Mouse (Mus musculus) embryonic facial prominence, embryonic 11.5 days (tissue): ENCODE measurements around the gene 4930469K13Rik. TPM values are rescaled to one million over a fixed set of nuclear protein-coding genes. Genes with fewer than 3 reads are reported as not detected.

Source experiments
- ATAC-seq: fragments of 200-750 bp; cut with Nextera tagmentation; replicated peaks from 2 replicates; pipeline ENCODE4 v1.8.0; 2017; ENCODE audit warnings: low read depth; ENCODE audit not compliant: insufficient number of reproducible peaks, low FRiP score, low TSS enrichment
- DNase-seq: peaks from one replicate; pipeline ENCODE4 v3.0.0-alpha.2; 2015; ENCODE audit warnings: low spot score
- H3K27ac ChIP-seq: fragments of 300-500 bp; sonication (generic); replicated peaks from 2 replicates; pipeline ENCODE4 v1.5.1; 2014; ENCODE audit warnings: mild to moderate bottlenecking, low read depth, low read length, control low read depth
- H3K27me3 ChIP-seq: fragments of 300-500 bp; sonication (generic); 2 replicates; pipeline ENCODE4 v1.6.1; 2014; ENCODE audit warnings: mild to moderate bottlenecking, low read length, moderate library complexity, mixed read lengths; ENCODE audit not compliant: control insufficient read depth, insufficient read depth
- H3K36me3 ChIP-seq: fragments of 300-500 bp; sonication (generic); replicated peaks from 2 replicates; pipeline ENCODE4 v1.6.1; 2014; ENCODE audit warnings: low read depth, mild to moderate bottlenecking, low read length, moderate library complexity, mixed read lengths; ENCODE audit not compliant: control insufficient read depth, insufficient read depth
- H3K4me1 ChIP-seq: fragments of 300-500 bp; sonication (generic); 2 replicates; pipeline ENCODE4 v1.6.1; 2014; ENCODE audit warnings: low read length, mixed read lengths; ENCODE audit not compliant: control insufficient read depth, insufficient read depth
- H3K4me2 ChIP-seq: fragments of 300-500 bp; sonication (generic); 2 replicates; pipeline ENCODE4 v1.6.1; 2014; ENCODE audit warnings: low read depth, mild to moderate bottlenecking, control low read depth, low read length, moderate library complexity
- H3K4me3 ChIP-seq: fragments of 300-500 bp; sonication (generic); 2 replicates; pipeline ENCODE4 v1.5.1; 2014; ENCODE audit warnings: low read depth, low read length, control low read depth
- H3K9ac ChIP-seq: fragments of 300-500 bp; sonication (generic); replicated peaks from 2 replicates; pipeline ENCODE4 v1.6.1; 2014; ENCODE audit warnings: mild to moderate bottlenecking, control low read depth, low read length
- H3K9me3 ChIP-seq: fragments of 300-500 bp; sonication (generic); replicated peaks from 2 replicates; pipeline ENCODE4 v1.6.1; 2016; ENCODE audit warnings: mild to moderate bottlenecking, low read length, inconsistent platforms, mixed read lengths; ENCODE audit not compliant: control insufficient read depth
- WGBS: fragments of 180-500 bp; shearing (Covaris S2); extraction: QIAGEN DNeasy Blood & Tissue Kit; methylation state at CpG from one replicate; pipeline ENCODE4 v1.1.7; 2014; 5-methylcytosine and 5-hydroxymethylcytosine counted together
- polyA plus RNA-seq: library from polyadenylated mRNA; unstranded; fragments of >200 nt; fragmentation: Nextera tagmentation; extraction: Ambion mirVana; gene quantifications from 2 replicates; pipeline ENCODE4 v1.2.1, GENCODE M21; 2014

4930469K13Rik gene
- polyA plus RNA-seq, 1 experiment from 2014 or later, result not detected

GRCm38 (mm10) chr11:34123147-34123546 lies 24.8 kb upstream of the 4930469K13Rik start:
- WGBS, result 6% methylated on average over 2 of the region's 2 CpGs
- Histone ChIP-seq H3K36me3 (no peaks in the 10 kb centered on the region), H3K9me3 (no peaks in the 10 kb centered on the region), H3K27me3 (no peaks in the 10 kb centered on the region), H3K9ac (no peak overlapping the region), H3K27ac (no peak overlapping the region), H3K4me3 (no peak overlapping the region), H3K4me1 (no peaks in the 10 kb centered on the region), H3K4me2 (no peak overlapping the region)
- ATAC-seq, result no peak
- DNase-seq, result peak; percentile 75

GRCm38 (mm10) chr11:34118319-34118718 lies 20.0 kb upstream of the 4930469K13Rik start:
- H3K4me1 ChIP-seq, result no peaks in the 10 kb centered on the region
- WGBS, result 71% methylated on average over 3 of the region's 3 CpGs
- H3K36me3 ChIP-seq, result no peaks in the 10 kb centered on the region
- no peak overlapping the region for H3K4me2 ChIP-seq
- DNase-seq, result no peak
- no peak overlapping the region for H3K9ac ChIP-seq
- no peak overlapping the region for H3K27ac ChIP-seq
- no peaks in the 10 kb centered on the region for H3K27me3 ChIP-seq
- H3K4me3 ChIP-seq, result no peak overlapping the region
- no peak for ATAC-seq
- no peaks in the 10 kb centered on the region for H3K9me3 ChIP-seq

- no peaks in the 10 kb centered on the region for H3K9me3 ChIP-seq
- H3K4me2 ChIP-seq, result no peak overlapping the region
- ATAC-seq (no peak), DNase-seq (no peak)
- 91% methylated on average over 3 of the region's 3 CpGs for WGBS
- no peaks in the 10 kb centered on the region for H3K27me3 ChIP-seq
- H3K36me3 ChIP-seq, result no peaks in the 10 kb centered on the region
- H3K27ac ChIP-seq, result no peak overlapping the region
- H3K4me3 ChIP-seq, result no peak overlapping the region
- no peaks in the 10 kb centered on the region for H3K4me1 ChIP-seq
- no peak overlapping the region for H3K9ac ChIP-seq
These were observed 19.2 kb upstream of the 4930469K13Rik start for GRCm38 (mm10) chr11:34117581-34117980.

- Histone ChIP-seq H3K4me1 (no peaks in the 10 kb centered on the region), H3K27ac (no peak overlapping the region), H3K4me3 (no peak overlapping the region), H3K4me2 (no peak overlapping the region), H3K9me3 (no peaks in the 10 kb centered on the region), H3K36me3 (no peaks in the 10 kb centered on the region), H3K27me3 (no peaks in the 10 kb centered on the region), H3K9ac (no peak overlapping the region)
- 62% methylated on average over 2 of the region's 2 CpGs for WGBS
- ATAC-seq (no peak), DNase-seq (no peak)
These were observed 18.3 kb upstream of the 4930469K13Rik start for GRCm38 (mm10) chr11:34116572-34117135.

- DNase-seq, result no peak
- no peak for ATAC-seq
- no peaks in the 10 kb centered on the region for H3K27me3 ChIP-seq
- H3K27ac ChIP-seq, result no peak overlapping the region
- H3K36me3 ChIP-seq, result no peaks in the 10 kb centered on the region
- no peaks in the 10 kb centered on the region for H3K4me1 ChIP-seq
- H3K9ac ChIP-seq, result no peak overlapping the region
- H3K9me3 ChIP-seq, result no peaks in the 10 kb centered on the region
- no peak overlapping the region for H3K4me2 ChIP-seq
- 51% methylated on average over 2 of the region's 2 CpGs for WGBS
- H3K4me3 ChIP-seq, result no peak overlapping the region
These were observed 15.4 kb upstream of the 4930469K13Rik start for GRCm38 (mm10) chr11:34113760-34114159.

- DNase-seq (peak; percentile 31), ATAC-seq (peak; percentile 73)
- Histone ChIP-seq H3K36me3 (no peaks in the 10 kb centered on the region), H3K4me1 (no peaks in the 10 kb centered on the region), H3K9ac (no peak overlapping the region), H3K4me3 (no peak overlapping the region), H3K27me3 (no peaks in the 10 kb centered on the region), H3K9me3 (no peaks in the 10 kb centered on the region), H3K4me2 (no peak overlapping the region), H3K27ac (no peak overlapping the region)
- 18% methylated on average over 4 of the region's 4 CpGs for WGBS
These were observed 14.5 kb upstream of the 4930469K13Rik start for GRCm38 (mm10) chr11:34112781-34113380.

GRCm38 (mm10) chr11:34111940-34112339 lies 13.6 kb upstream of the 4930469K13Rik start:
- no peak for DNase-seq
- Histone ChIP-seq H3K36me3 (no peaks in the 10 kb centered on the region), H3K27me3 (no peaks in the 10 kb centered on the region), H3K4me3 (no peak overlapping the region), H3K4me1 (no peaks in the 10 kb centered on the region), H3K9ac (no peak overlapping the region), H3K27ac (no peak overlapping the region), H3K4me2 (no peak overlapping the region), H3K9me3 (no peaks in the 10 kb centered on the region)
- 66% methylated on average over 7 of the region's 7 CpGs for WGBS
- no peak for ATAC-seq

GRCm38 (mm10) chr11:34109260-34109659 lies 10.9 kb upstream of the 4930469K13Rik start:
- Histone ChIP-seq H3K4me2 (no peak overlapping the region), H3K36me3 (no peaks in the 10 kb centered on the region), H3K27me3 (no peaks in the 10 kb centered on the region), H3K9me3 (no peaks in the 10 kb centered on the region), H3K9ac (no peak overlapping the region), H3K4me3 (no peak overlapping the region), H3K4me1 (no peaks in the 10 kb centered on the region), H3K27ac (no peak overlapping the region)
- ATAC-seq, result no peak
- WGBS, result 84% methylated on average over 1 of the region's 1 CpGs
- no peak for DNase-seq
